Mouse (Mus musculus) heart, embryonic 10.5 days (tissue): ENCODE measurements around the gene Arhgef19. TPM values are rescaled to one million over a fixed set of nuclear protein-coding genes. Genes with fewer than 3 reads are reported as not detected.
A peak's percentile ranks its signal among the peaks of the same experiment; 100 is the strongest.

Experiments used
- DNase-seq: peaks from one replicate; pipeline ENCODE4 v3.0.0-alpha.2; 2017; ENCODE audit warnings: low spot score
- H3K27ac ChIP-seq: fragments of 300-500 bp; sonication (generic); 2 replicates; pipeline ENCODE4 v1.5.1; 2016; ENCODE audit warnings: mild to moderate bottlenecking
- H3K27me3 ChIP-seq: fragments of 300-500 bp; sonication (generic); 2 replicates; pipeline ENCODE4 v1.6.1; 2016; ENCODE audit warnings: mild to moderate bottlenecking; ENCODE audit not compliant: poor library complexity, insufficient read depth, severe bottlenecking
- H3K36me3 ChIP-seq: fragments of 300-500 bp; sonication (generic); 2 replicates; pipeline ENCODE4 v1.6.1; 2016; ENCODE audit warnings: mild to moderate bottlenecking, moderate library complexity
- H3K4me1 ChIP-seq: fragments of 300-500 bp; sonication (generic); 2 replicates; pipeline ENCODE4 v1.6.1; 2016; ENCODE audit warnings: mild to moderate bottlenecking
- H3K4me3 ChIP-seq: fragments of 300-500 bp; sonication (generic); 2 replicates; pipeline ENCODE4 v1.5.1; 2016; ENCODE audit warnings: mild to moderate bottlenecking, moderate library complexity
- H3K9me3 ChIP-seq: fragments of 300-500 bp; sonication (generic); 2 replicates; pipeline ENCODE4 v1.6.1; 2016; ENCODE audit warnings: mild to moderate bottlenecking, moderate library complexity
- WGBS: fragments of 180-500 bp; shearing (Covaris S2); methylation state at CpG from one replicate; pipeline ENCODE4 v1.1.7; 2016; 5-methylcytosine and 5-hydroxymethylcytosine counted together
- polyA plus RNA-seq: library from polyadenylated mRNA; unstranded; fragments of >200 nt; fragmentation: Nextera tagmentation; extraction: Ambion mirVana; gene quantifications from 2 replicates; pipeline ENCODE4 v1.2.1, GENCODE M21; 2016

The Arhgef19 gene
- 1.2 and 3.7 TPM in 2 replicates for polyA plus RNA-seq

- H3K27ac ChIP-seq: peak within 1 kb of the TSS; percentile 56
- no peaks in the 10 kb centered on the region for H3K9me3 ChIP-seq
- no peaks in the 10 kb centered on the region for H3K36me3 ChIP-seq
- peaks cover 39% of the 10 kb centered on the region for H3K4me1 ChIP-seq
- peak within 1 kb of the TSS; percentile 56 for H3K4me3 ChIP-seq
- 1% methylated on average over 31 of the region's 31 CpGs for WGBS
- peak; percentile 95 for DNase-seq
- peaks cover 94% of the 10 kb centered on the region for H3K27me3 ChIP-seq
These were observed at the start of gene Arhgef19 for GRCm38 (mm10) chr4:141239388-141240125. Gene Arhgef19, plus strand, starts transcription at chr4:141239499.

- H3K9me3 ChIP-seq: no peaks in the 10 kb centered on the region
- H3K36me3 ChIP-seq: peaks cover 55% of the 10 kb centered on the region
- H3K27ac ChIP-seq: no peak overlapping the region
- peaks cover 13% of the 10 kb centered on the region for H3K4me1 ChIP-seq
- H3K4me3 ChIP-seq: no peak overlapping the region
- WGBS: 85% methylated on average over 7 of the region's 7 CpGs
- H3K27me3 ChIP-seq: no peaks in the 10 kb centered on the region
- DNase-seq: no peak
These were observed 48.0 kb upstream of the Arhgef19 start for GRCm38 (mm10) chr4:141191294-141191693.

GRCm38 (mm10) chr4:141194553-141194952 lies 44.7 kb upstream of the Arhgef19 start:
- Histone ChIP-seq H3K27me3 (no peaks in the 10 kb centered on the region), H3K36me3 (peaks cover 84% of the 10 kb centered on the region)
- 92% methylated on average over 6 of the region's 6 CpGs for WGBS

DNA sequence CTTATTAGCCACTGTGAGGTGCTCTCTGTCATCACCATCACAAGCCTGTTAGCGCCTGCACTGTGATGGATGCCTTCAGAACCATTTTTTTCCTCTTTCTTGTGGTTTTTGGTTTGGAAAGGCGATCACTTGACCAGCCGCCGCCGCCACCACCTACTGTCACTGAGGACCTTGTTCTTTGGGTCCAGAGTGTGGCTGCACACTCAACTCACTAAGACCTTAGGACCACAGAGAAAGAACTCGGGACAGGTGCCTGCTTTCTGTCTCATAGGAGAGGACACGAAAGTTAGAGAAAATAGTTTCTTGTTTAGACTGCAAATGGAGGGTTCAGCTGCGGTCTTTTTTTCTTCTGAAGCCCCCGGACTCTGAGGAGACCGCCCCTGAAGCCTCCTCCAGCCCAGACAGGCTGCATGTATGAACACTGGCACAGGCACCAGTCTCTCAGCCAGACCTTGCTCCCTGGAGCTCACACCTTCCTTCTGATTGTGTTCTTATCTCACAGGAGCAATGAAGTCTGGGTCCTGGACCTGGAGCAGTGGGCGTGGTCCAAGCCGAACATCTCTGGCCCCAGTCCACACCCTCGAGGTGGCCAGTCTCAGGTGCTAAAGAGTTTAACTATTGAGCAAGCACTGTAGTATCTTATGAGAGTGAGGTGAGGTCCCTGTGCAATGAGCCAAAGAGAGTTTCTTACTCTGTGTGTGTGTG lies 42.2 kb upstream of the Arhgef19 start:
- WGBS: 93% methylated on average over 13 of the region's 13 CpGs
- peaks cover 93% of the 10 kb centered on the region for H3K36me3 ChIP-seq
- peaks cover 12% of the 10 kb centered on the region for H3K4me1 ChIP-seq
- no peaks in the 10 kb centered on the region for H3K27me3 ChIP-seq
- H3K4me3 ChIP-seq: no peak overlapping the region
- no peaks in the 10 kb centered on the region for H3K9me3 ChIP-seq
- no peak for DNase-seq
- H3K27ac ChIP-seq: no peak overlapping the region

More at GRCm38 (mm10) chr4:141194553-141194952, 44.7 kb upstream of the Arhgef19 start:
- no peaks in the 10 kb centered on the region for H3K9me3 ChIP-seq
- no peaks in the 10 kb centered on the region for H3K4me1 ChIP-seq
- H3K27ac ChIP-seq: no peak overlapping the region
- no peak overlapping the region for H3K4me3 ChIP-seq
- DNase-seq: no peak

- 96% methylated on average over 9 of the region's 13 CpGs for WGBS
- no peak overlapping the region for H3K4me3 ChIP-seq
- no peak for DNase-seq
- peaks cover 14% of the 10 kb centered on the region for H3K4me1 ChIP-seq
- H3K27me3 ChIP-seq: no peaks in the 10 kb centered on the region
- H3K9me3 ChIP-seq: no peaks in the 10 kb centered on the region
- peaks cover 90% of the 10 kb centered on the region for H3K36me3 ChIP-seq
- no peak overlapping the region for H3K27ac ChIP-seq
These were observed 41.6 kb upstream of the Arhgef19 start for GRCm38 (mm10) chr4:141197686-141198035.

DNA sequence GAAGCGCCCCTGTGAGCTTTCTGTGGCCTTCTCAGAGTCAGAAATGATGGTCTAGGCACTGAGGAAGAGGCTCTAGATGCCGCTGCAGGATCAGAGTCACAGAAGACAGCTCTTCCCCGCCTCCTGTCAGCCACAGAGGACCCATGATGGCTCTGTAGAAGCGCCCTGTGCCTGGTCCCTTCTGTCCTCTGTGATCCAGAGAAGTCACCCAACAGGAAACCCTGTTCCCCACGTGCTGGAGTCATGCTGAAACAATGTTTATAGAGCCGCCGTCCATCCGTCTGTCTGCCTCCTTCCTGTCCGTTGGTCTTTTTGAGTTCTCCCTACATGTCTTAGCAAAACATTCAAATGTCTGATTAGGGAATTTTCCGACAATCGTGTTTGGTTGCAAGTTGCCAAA lies 38.4 kb upstream of the Arhgef19 start:
- Histone ChIP-seq H3K9me3 (no peaks in the 10 kb centered on the region), H3K36me3 (peaks cover 66% of the 10 kb centered on the region), H3K4me1 (peaks cover 22% of the 10 kb centered on the region), H3K4me3 (no peak overlapping the region), H3K27me3 (no peaks in the 10 kb centered on the region), H3K27ac (peak overlapping the region; percentile 8; the same call in 1 of the 2 replicates)
- WGBS: 65% methylated on average over 11 of the region's 11 CpGs
- no peak for DNase-seq

DNA sequence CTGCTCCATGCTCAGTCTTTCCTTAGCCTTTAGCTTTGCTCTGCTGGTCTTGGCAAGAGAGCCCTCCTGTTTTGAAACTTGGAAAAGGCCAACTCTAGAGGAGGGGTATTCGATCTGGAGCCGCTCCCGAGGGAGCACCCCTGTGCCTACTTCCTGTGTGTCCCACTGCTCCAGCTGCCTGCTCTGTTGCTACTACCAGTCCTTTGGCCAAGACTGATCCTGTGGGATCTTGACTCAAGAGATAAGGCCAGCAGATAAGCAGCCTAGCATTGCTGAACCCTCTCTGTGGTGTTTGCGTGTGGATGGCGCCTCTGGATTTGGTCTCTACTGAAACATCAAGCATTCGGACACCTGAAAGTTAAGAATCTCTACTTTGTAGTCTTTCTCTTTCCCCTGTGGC lies 37.1 kb upstream of the Arhgef19 start:
- Histone ChIP-seq H3K27ac (no peak overlapping the region), H3K9me3 (no peaks in the 10 kb centered on the region), H3K4me3 (no peak overlapping the region), H3K36me3 (peaks cover 55% of the 10 kb centered on the region), H3K27me3 (no peaks in the 10 kb centered on the region), H3K4me1 (peaks cover 22% of the 10 kb centered on the region)
- 81% methylated on average over 6 of the region's 6 CpGs for WGBS
- DNase-seq: no peak

DNA sequence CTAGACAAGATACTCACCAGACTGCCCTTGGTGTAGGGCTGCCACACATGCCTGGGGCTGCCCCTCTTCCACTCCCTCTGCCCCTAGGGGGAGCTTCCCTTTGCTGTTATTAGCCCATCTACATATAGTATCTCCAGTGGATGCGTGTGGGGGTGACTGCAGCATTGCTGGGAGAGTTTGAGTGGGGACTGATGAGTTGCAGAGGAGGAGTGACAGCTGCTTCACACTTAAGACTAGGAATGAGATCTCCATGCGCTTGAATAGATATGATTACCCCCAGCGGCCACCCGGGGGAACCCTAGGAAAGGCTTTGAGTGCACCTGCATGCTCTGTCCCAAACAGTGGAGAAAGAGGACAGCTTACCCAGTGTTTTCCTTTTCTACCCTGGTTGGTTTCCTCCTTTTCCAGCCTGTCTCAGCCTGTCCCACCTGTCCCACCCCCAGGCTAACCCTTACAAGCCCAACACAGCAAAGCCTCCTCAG lies 34.7 kb upstream of the Arhgef19 start:
- Histone ChIP-seq H3K4me1 (peaks cover 22% of the 10 kb centered on the region), H3K9me3 (no peaks in the 10 kb centered on the region), H3K36me3 (peaks cover 32% of the 10 kb centered on the region), H3K27ac (no peak overlapping the region), H3K27me3 (no peaks in the 10 kb centered on the region), H3K4me3 (no peak overlapping the region)
- 41% methylated on average over 4 of the region's 4 CpGs for WGBS
- DNase-seq: no peak

DNA sequence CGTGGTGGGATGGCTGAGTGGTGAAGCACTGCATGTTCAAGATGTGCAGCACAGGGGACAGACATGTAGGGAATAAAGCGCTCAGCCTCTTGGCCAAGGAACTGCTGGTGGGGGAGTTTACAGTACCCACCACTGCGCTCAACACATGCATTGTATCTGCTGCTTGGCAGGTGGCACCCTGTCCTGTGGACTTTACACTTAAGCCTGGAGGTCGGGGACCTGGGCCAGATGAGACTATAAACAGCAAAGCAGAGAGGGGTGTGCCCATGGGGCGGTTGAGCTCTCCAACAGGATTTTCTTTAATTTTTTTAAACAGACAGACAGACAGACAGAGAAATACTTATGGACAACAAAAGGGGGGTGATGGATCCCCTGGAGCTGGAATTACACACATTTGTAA lies 32.2 kb upstream of the Arhgef19 start:
- H3K27ac ChIP-seq: no peak overlapping the region
- WGBS: 90% methylated on average over 5 of the region's 5 CpGs
- H3K4me1 ChIP-seq: peaks cover 11% of the 10 kb centered on the region
- peaks cover 8% of the 10 kb centered on the region for H3K36me3 ChIP-seq
- no peak overlapping the region for H3K4me3 ChIP-seq
- no peaks in the 10 kb centered on the region for H3K27me3 ChIP-seq
- H3K9me3 ChIP-seq: no peaks in the 10 kb centered on the region
- DNase-seq: no peak

DNA sequence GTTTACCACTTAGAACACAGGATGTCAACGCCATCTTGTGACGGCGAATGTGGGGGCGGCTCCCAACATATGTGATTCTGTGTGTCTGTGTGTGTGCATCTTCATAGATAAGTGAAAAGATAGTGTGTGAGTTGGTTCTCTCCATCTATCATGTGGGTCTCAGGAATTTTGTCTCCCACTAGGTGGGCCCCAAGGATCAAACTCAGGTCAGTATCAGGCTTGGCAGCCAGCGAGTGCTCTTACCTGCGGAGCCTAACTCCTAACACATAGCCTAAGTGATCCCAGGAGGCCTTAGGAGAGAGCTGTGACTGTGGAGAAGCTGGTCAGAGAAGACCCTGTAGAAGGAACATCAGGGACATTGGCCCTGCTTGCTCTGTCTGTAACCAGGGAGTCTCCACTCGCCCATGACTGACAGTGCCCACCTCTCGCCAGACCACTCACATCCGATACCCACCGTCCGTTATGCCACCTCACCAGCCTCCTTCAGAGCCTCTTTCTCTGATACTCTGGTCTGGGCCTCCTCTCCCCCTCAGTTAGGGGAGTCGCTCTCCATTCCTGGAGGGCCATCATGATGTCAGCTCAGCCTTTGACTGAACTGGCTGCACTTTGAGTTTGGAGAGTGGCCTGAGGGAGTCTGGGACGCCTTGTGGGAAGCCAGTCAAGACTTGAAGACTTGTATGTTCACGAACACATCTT lies 28.6 kb upstream of the Arhgef19 start:
- 71% methylated on average over 14 of the region's 14 CpGs for WGBS
- no peak for DNase-seq
- no peaks in the 10 kb centered on the region for H3K9me3 ChIP-seq

GRCm38 (mm10) chr4:141211646-141212045 lies 27.7 kb upstream of the Arhgef19 start:
- no peaks in the 10 kb centered on the region for H3K9me3 ChIP-seq
- H3K27me3 ChIP-seq: no peaks in the 10 kb centered on the region
- peaks cover 15% of the 10 kb centered on the region for H3K4me1 ChIP-seq
- 88% methylated on average over 4 of the region's 4 CpGs for WGBS
- H3K36me3 ChIP-seq: 0 out of 2 replicates have a peak, but pooled peaks cover 1% of the 10 kb centered on the region
- no peak for DNase-seq
- no peak overlapping the region for H3K4me3 ChIP-seq
- H3K27ac ChIP-seq: no peak overlapping the region

More for the DNA sequence above, 28.6 kb upstream of the Arhgef19 start:
- H3K27ac ChIP-seq: peak overlapping the region; percentile 81
- 0 out of 2 replicates have a peak, but pooled peaks cover 1% of the 10 kb centered on the region for H3K36me3 ChIP-seq
- peak overlapping the region; percentile 52 for H3K4me3 ChIP-seq
- no peaks in the 10 kb centered on the region for H3K27me3 ChIP-seq
- peaks cover 15% of the 10 kb centered on the region for H3K4me1 ChIP-seq

- Histone ChIP-seq H3K9me3 (no peaks in the 10 kb centered on the region), H3K27me3 (no peaks in the 10 kb centered on the region), H3K27ac (peak overlapping the region; percentile 70; the same call in 1 of the 2 replicates), H3K4me1 (peaks cover 15% of the 10 kb centered on the region), H3K36me3 (no peaks in the 10 kb centered on the region), H3K4me3 (no peak overlapping the region)
- 85% methylated on average over 9 of the region's 9 CpGs for WGBS
- no peak for DNase-seq
These were observed 26.4 kb upstream of the Arhgef19 start for GRCm38 (mm10) chr4:141212892-141213291.

GRCm38 (mm10) chr4:141213342-141213741 lies 26.0 kb upstream of the Arhgef19 start:
- Histone ChIP-seq H3K9me3 (no peaks in the 10 kb centered on the region), H3K27me3 (no peaks in the 10 kb centered on the region), H3K27ac (peak overlapping the region; percentile 70), H3K4me1 (peaks cover 15% of the 10 kb centered on the region), H3K36me3 (no peaks in the 10 kb centered on the region), H3K4me3 (peak overlapping the region; percentile 70)
- 51% methylated on average over 2 of the region's 2 CpGs for WGBS
- DNase-seq: no peak
